Mouse (Mus musculus) bone marrow, adult 2 months (tissue): ENCODE measurements around the gene Gm884. TPM values are rescaled to one million over a fixed set of nuclear protein-coding genes. Genes with fewer than 3 reads are reported as not detected.

ENCODE experiments used
- H3K27ac ChIP-seq: fragments of 200-500 bp; 2 replicates; pipeline ENCODE4 v1.5.1; 2012; ENCODE audit warnings: low read depth, mild to moderate bottlenecking, control low read depth, inconsistent platforms, low read length; ENCODE audit not compliant: control insufficient read depth, poor library complexity, insufficient read depth
- H3K4me1 ChIP-seq: fragments of 200-500 bp; 2 replicates; pipeline ENCODE4 v1.6.1; 2011; ENCODE audit warnings: low read length; ENCODE audit not compliant: control insufficient read depth, insufficient read depth
- H3K4me3 ChIP-seq: fragments of 200-500 bp; replicated peaks from 2 replicates; pipeline ENCODE3; 2011; ENCODE audit warnings: mild to moderate bottlenecking, low read depth, low read length, control low read depth; ENCODE audit not compliant: control insufficient read depth
- CTCF ChIP-seq: fragments of 200-500 bp; IDR thresholded peaks from 2 replicates; pipeline ENCODE4 v1.5.1; 2011; ENCODE audit warnings: low read length, control low read depth; ENCODE audit not compliant: control insufficient read depth, insufficient read depth
- POLR2A ChIP-seq: fragments of 200-500 bp; IDR thresholded peaks from 2 replicates; pipeline ENCODE4 v1.6.1; 2011; ENCODE audit warnings: low read depth, mild to moderate bottlenecking, control low read depth, low read length, borderline replicate concordance; ENCODE audit not compliant: control insufficient read depth
- WGBS: fragments of 180-500 bp; shearing (Covaris S2); methylation state at CpG from one replicate; pipeline ENCODE4 v1.1.7; 2018; 5-methylcytosine and 5-hydroxymethylcytosine counted together
- polyA plus RNA-seq: library from polyadenylated mRNA; stranded (reverse); fragments of >200 nt; gene quantifications from 2 replicates; pipeline ENCODE4 v1.2.4, GENCODE M21; 2011; ENCODE audit warnings: low replicate concordance; ENCODE audit not compliant: missing spikeins, insufficient read depth, insufficient read length

Gene Gm884
- polyA plus RNA-seq, 1 experiment = not detected

GRCm38 (mm10) chr11:103656520-103656919 lies 35.6 kb upstream of the Gm884 start:
- Histone ChIP-seq H3K27ac (no peak overlapping the region), H3K4me3 (no peak overlapping the region), H3K4me1 (no peaks in the 10 kb centered on the region)
- TF ChIP-seq POLR2A (no peak), CTCF (no peak)
- WGBS = 9% methylated on average over 3 of the region's 3 CpGs

- TF ChIP-seq POLR2A (no peak), CTCF (no peak)
- 67% methylated on average over 10 of the region's 10 CpGs for WGBS
- Histone ChIP-seq H3K4me1 (no peaks in the 10 kb centered on the region), H3K27ac (no peak overlapping the region), H3K4me3 (no peak overlapping the region)
Measured at GRCm38 (mm10) chr11:103653359-103653965, 32.5 kb upstream of the Gm884 start.

GRCm38 (mm10) chr11:103651426-103651825 lies 30.5 kb upstream of the Gm884 start:
- 66% methylated on average over 6 of the region's 6 CpGs for WGBS
- TF ChIP-seq CTCF (no peak), POLR2A (no peak)

GRCm38 (mm10) chr11:103649983-103650493 lies 29.1 kb upstream of the Gm884 start:
- Histone ChIP-seq H3K4me1 (no peaks in the 10 kb centered on the region), H3K27ac (no peak overlapping the region), H3K4me3 (no peak overlapping the region)
- WGBS = 3% methylated on average over 37 of the region's 37 CpGs
- no peak for TF ChIP-seq POLR2A
- no peak for TF ChIP-seq CTCF

More at GRCm38 (mm10) chr11:103651426-103651825, 30.5 kb upstream of the Gm884 start:
- Histone ChIP-seq H3K4me3 (no peak overlapping the region), H3K4me1 (no peaks in the 10 kb centered on the region), H3K27ac (no peak overlapping the region)

DNA sequence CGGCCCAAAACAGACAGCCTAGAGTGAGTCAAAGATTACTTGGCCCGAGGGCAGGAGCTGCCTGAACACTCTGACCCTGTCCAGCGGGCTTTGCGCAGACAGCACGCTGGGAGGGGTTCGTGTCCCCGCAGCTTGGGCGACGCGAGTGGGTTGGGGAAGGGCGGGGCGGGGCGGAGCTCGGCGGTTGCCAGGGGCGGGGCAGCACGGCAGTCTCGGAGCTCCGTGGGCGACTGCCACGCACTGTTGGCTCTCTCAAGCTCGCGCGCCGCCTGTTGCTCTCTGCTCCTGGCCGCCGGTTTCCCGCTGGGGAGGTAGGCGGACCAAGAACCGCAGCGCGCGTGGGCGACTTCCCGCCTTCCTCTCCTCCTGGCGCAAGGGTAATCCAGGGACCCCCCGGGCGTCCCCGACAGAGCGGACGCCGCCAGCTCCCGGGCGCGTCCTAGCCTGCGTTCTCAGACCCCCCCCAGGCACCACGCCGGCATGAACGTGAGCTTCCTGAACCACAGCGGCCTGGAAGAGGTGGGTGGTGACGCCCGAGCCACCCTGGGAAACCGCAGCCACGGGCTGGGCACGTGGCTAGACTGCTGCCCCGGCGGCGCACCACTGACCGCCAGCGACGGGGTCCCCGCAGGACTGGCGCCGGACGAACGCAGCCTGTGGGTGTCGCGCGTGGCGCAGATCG lies 28.5 kb upstream of the Gm884 start, which contains the start of gene Rprml:
Gene Rprml (plus strand): TSS at position 270 of the 682 bp plus-strand sequence.
- no peak within 1 kb of the TSS for H3K27ac ChIP-seq
- H3K4me1 ChIP-seq = no peaks in the 10 kb centered on the region
- H3K4me3 ChIP-seq = no peak within 1 kb of the TSS
- WGBS = 1% methylated on average over 71 of the region's 71 CpGs
- no peak for TF ChIP-seq CTCF
- no peak for TF ChIP-seq POLR2A

DNA sequence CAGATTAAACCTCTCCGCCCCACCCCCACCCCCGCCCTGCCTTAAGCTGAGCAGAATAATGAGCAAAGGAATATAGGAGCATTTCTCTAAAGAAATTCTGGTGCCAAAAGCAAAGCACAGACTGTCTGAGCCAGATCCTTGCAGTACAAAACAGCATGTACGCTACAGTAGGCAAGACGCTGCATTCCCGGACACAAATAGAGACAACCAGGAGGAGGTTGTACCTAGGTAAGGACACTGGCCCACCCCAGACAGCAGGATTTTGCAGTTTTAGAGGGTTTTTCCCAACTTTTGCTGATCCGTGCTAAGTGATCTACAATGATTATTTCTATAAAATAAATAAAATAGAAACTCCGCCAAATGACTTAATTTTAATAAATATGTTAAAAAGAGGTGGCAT lies 27.7 kb upstream of the Gm884 start:
- no peak for TF ChIP-seq CTCF
- no peak for TF ChIP-seq POLR2A
- H3K27ac ChIP-seq = no peak overlapping the region
- H3K4me1 ChIP-seq = no peaks in the 10 kb centered on the region
- 31% methylated on average over 7 of the region's 7 CpGs for WGBS
- H3K4me3 ChIP-seq = no peak overlapping the region

DNA sequence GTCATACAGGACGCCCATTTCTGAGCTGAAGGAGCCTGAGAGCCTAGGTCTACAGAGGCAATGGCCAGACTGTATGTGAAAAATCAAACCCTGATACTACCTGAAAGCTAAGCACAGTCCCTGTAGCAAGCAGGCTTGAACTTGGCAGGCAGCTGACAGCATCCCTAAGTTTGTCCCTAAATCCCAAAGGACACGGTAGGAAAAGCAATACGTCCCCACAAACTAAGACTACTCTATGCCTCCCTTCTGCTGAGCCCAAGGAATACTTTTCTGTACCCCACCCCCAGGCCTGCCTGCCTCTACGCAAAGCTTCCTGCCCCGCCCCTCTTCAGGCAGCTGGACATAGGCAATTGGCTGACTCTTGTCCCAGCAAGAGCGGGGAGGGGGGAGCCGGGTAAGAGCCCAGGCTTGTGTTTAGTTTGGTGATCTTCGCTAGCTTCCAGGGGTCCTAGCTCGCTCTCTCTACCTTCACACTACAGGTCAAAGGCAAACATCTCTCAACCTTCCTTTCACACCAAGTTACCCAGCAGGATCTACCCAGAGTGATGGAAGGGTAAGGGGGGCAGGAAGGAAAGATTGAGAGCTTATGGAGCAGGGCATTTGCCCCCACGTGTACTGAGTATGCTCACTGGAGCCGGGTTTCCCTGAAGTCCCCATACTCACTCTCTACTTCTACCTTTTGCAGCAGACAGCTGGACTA lies 27.1 kb upstream of the Gm884 start:
- 12% methylated on average over 11 of the region's 11 CpGs for WGBS
- TF ChIP-seq CTCF (no peak), POLR2A (no peak)
- Histone ChIP-seq H3K4me1 (no peaks in the 10 kb centered on the region), H3K27ac (no peak overlapping the region), H3K4me3 (no peak overlapping the region)

DNA sequence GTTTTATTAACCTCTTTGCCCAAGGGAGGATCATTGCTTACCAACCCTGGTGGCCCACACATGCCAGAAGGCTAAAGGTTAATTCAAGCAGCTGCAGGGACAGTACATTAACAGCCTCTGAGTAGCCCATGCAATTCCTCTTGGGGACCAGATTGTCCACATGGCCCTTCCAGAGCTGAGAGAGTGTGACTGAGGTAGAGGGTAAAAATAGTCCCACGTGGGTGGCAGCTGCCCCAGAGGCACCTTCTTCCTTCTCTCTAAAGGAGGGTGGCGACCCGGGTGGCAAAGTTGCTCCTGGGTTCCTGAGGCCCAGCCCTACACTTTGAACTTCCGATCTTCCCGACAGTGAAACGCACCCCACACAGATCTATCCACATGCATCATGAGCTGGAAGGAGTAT lies 25.4 kb upstream of the Gm884 start:
- Histone ChIP-seq H3K27ac (no peak overlapping the region), H3K4me1 (no peaks in the 10 kb centered on the region), H3K4me3 (no peak overlapping the region)
- no peak for TF ChIP-seq CTCF
- no peak for TF ChIP-seq POLR2A
- WGBS = 63% methylated on average over 6 of the region's 6 CpGs
